Mouse (Mus musculus): ENCODE measurements around the gene Slc22a21. TPM values are rescaled to one million over a fixed set of nuclear protein-coding genes. Genes with fewer than 3 reads are reported as not detected.
"Not testable (repeated sequence)": the region's sequence is repeated elsewhere in the genome, so short reads cannot be mapped to it uniquely, and the experiment has no call there.

Gene Slc22a21
- polyA plus RNA-seq, 1 experiment from 2014 or later: 3.5 TPM

GRCm38 (mm10) chr11:53979456-53979787 is 710 bp downstream of the Slc22a21 start:
- peak; percentile 18; the same call in 1 of the 2 replicates for ATAC-seq (replicated peaks; ENCODE audit: low FRiP score)
- H3K4me3 ChIP-seq (ENCODE audit: low read depth, low read length): peak overlapping the region; percentile 55
- H3K36me3 ChIP-seq (ENCODE audit: control insufficient read depth, insufficient read depth, low read length); H3K4me1 ChIP-seq (replicated peaks; ENCODE audit: control insufficient read depth, insufficient read depth, low read length); DNase-seq (ENCODE audit: low spot score); H3K9me3 ChIP-seq (ENCODE audit: control insufficient read depth, low read length); H3K27me3 ChIP-seq (ENCODE audit: control insufficient read depth, insufficient read depth, low read length); H3K27ac ChIP-seq (ENCODE audit: low read depth, low read length): not testable (repeated sequence)
- peak overlapping the region; percentile 63 for H3K9ac ChIP-seq (ENCODE audit: low read length)
- WGBS: under 1% methylated on average over 23 of the region's 23 CpGs
- peak overlapping the region; percentile 93 for H3K4me2 ChIP-seq (ENCODE audit: low read depth, low read length, severe bottlenecking)

GRCm38 (mm10) chr11:53977672-53978071 is 2.5 kb downstream of the Slc22a21 start:
- DNase-seq (ENCODE audit: low spot score) (no peak), ATAC-seq (replicated peaks; ENCODE audit: low FRiP score) (no peak)
- H3K4me2 ChIP-seq (ENCODE audit: low read depth, low read length, severe bottlenecking): no peak overlapping the region
- H3K27ac ChIP-seq (ENCODE audit: low read depth, low read length): no peak overlapping the region
- H3K4me1 ChIP-seq (replicated peaks; ENCODE audit: control insufficient read depth, insufficient read depth, low read length): no peaks in the 10 kb centered on the region
- no peaks in the 10 kb centered on the region for H3K9me3 ChIP-seq (ENCODE audit: control insufficient read depth, low read length)
- H3K4me3 ChIP-seq (ENCODE audit: low read depth, low read length): no peak overlapping the region
- WGBS: 83% methylated on average over 3 of the region's 3 CpGs
- H3K27me3 ChIP-seq (ENCODE audit: control insufficient read depth, insufficient read depth, low read length): no peaks in the 10 kb centered on the region; the same call in 1 of the 2 replicates
- no peak overlapping the region for H3K9ac ChIP-seq (ENCODE audit: low read length)
- H3K36me3 ChIP-seq (ENCODE audit: control insufficient read depth, insufficient read depth, low read length): no peaks in the 10 kb centered on the region

- Histone ChIP-seq H3K27ac (ENCODE audit: low read depth, low read length) (no peak overlapping the region), H3K4me2 (ENCODE audit: low read depth, low read length, severe bottlenecking) (no peak overlapping the region), H3K27me3 (ENCODE audit: control insufficient read depth, insufficient read depth, low read length) (no peaks in the 10 kb centered on the region; the same call in 1 of the 2 replicates), H3K36me3 (ENCODE audit: control insufficient read depth, insufficient read depth, low read length) (no peaks in the 10 kb centered on the region), H3K9ac (ENCODE audit: low read length) (no peak overlapping the region), H3K4me1 (replicated peaks; ENCODE audit: control insufficient read depth, insufficient read depth, low read length) (no peaks in the 10 kb centered on the region), H3K4me3 (ENCODE audit: low read depth, low read length) (no peak overlapping the region), H3K9me3 (ENCODE audit: control insufficient read depth, low read length) (no peaks in the 10 kb centered on the region)
- ATAC-seq (replicated peaks; ENCODE audit: low FRiP score) (no peak), DNase-seq (ENCODE audit: low spot score) (no peak)
Measured at GRCm38 (mm10) chr11:53975559-53975958, 4.6 kb downstream of the Slc22a21 start.

GRCm38 (mm10) chr11:53958984-53959383 is 21.1 kb downstream of the Slc22a21 start:
- no peak for DNase-seq (ENCODE audit: low spot score)
- Histone ChIP-seq H3K27ac (ENCODE audit: low read depth, low read length) (no peak overlapping the region), H3K36me3 (ENCODE audit: control insufficient read depth, insufficient read depth, low read length) (no peaks in the 10 kb centered on the region), H3K27me3 (ENCODE audit: control insufficient read depth, insufficient read depth, low read length) (no peaks in the 10 kb centered on the region), H3K4me1 (replicated peaks; ENCODE audit: control insufficient read depth, insufficient read depth, low read length) (no peaks in the 10 kb centered on the region), H3K9ac (ENCODE audit: low read length) (no peak overlapping the region), H3K4me3 (ENCODE audit: low read depth, low read length) (no peak overlapping the region), H3K9me3 (ENCODE audit: control insufficient read depth, low read length) (no peaks in the 10 kb centered on the region), H3K4me2 (ENCODE audit: low read depth, low read length, severe bottlenecking) (no peak overlapping the region)
- no peak for ATAC-seq (replicated peaks; ENCODE audit: low FRiP score)
- WGBS: 50% methylated on average over 3 of the region's 3 CpGs

GRCm38 (mm10) chr11:53958176-53958575 is 22.0 kb downstream of the Slc22a21 start:
- not testable (repeated sequence) for H3K4me1 ChIP-seq (replicated peaks; ENCODE audit: control insufficient read depth, insufficient read depth, low read length); H3K9me3 ChIP-seq (ENCODE audit: control insufficient read depth, low read length); H3K27me3 ChIP-seq (ENCODE audit: control insufficient read depth, insufficient read depth, low read length); H3K27ac ChIP-seq (ENCODE audit: low read depth, low read length); H3K9ac ChIP-seq (ENCODE audit: low read length); H3K36me3 ChIP-seq (ENCODE audit: control insufficient read depth, insufficient read depth, low read length); H3K4me2 ChIP-seq (ENCODE audit: low read depth, low read length, severe bottlenecking); DNase-seq (ENCODE audit: low spot score); H3K4me3 ChIP-seq (ENCODE audit: low read depth, low read length); ATAC-seq (replicated peaks; ENCODE audit: low FRiP score)
- WGBS: 43% methylated on average over 4 of the region's 4 CpGs

- DNase-seq (ENCODE audit: low spot score) (no peak), ATAC-seq (replicated peaks; ENCODE audit: low FRiP score) (no peak)
- Histone ChIP-seq H3K4me3 (ENCODE audit: low read depth, low read length) (no peak overlapping the region), H3K36me3 (ENCODE audit: control insufficient read depth, insufficient read depth, low read length) (no peaks in the 10 kb centered on the region), H3K27me3 (ENCODE audit: control insufficient read depth, insufficient read depth, low read length) (no peaks in the 10 kb centered on the region), H3K27ac (ENCODE audit: low read depth, low read length) (no peak overlapping the region), H3K4me2 (ENCODE audit: low read depth, low read length, severe bottlenecking) (no peak overlapping the region), H3K9me3 (ENCODE audit: control insufficient read depth, low read length) (no peaks in the 10 kb centered on the region), H3K9ac (ENCODE audit: low read length) (no peak overlapping the region), H3K4me1 (replicated peaks; ENCODE audit: control insufficient read depth, insufficient read depth, low read length) (no peaks in the 10 kb centered on the region)
- WGBS: 80% methylated on average over 1 of the region's 1 CpGs
Measured at GRCm38 (mm10) chr11:53956636-53957035, 23.5 kb downstream of the Slc22a21 start.

- H3K9ac ChIP-seq (ENCODE audit: low read length): no peak overlapping the region
- no peaks in the 10 kb centered on the region for H3K36me3 ChIP-seq (ENCODE audit: control insufficient read depth, insufficient read depth, low read length)
- H3K4me2 ChIP-seq (ENCODE audit: low read depth, low read length, severe bottlenecking): no peak overlapping the region
- 95% methylated on average over 3 of the region's 3 CpGs for WGBS
- no peaks in the 10 kb centered on the region for H3K27me3 ChIP-seq (ENCODE audit: control insufficient read depth, insufficient read depth, low read length)
- no peak overlapping the region for H3K27ac ChIP-seq (ENCODE audit: low read depth, low read length)
- no peaks in the 10 kb centered on the region for H3K9me3 ChIP-seq (ENCODE audit: control insufficient read depth, low read length)
- DNase-seq (ENCODE audit: low spot score) (no peak), ATAC-seq (replicated peaks; ENCODE audit: low FRiP score) (no peak)
- H3K4me1 ChIP-seq (replicated peaks; ENCODE audit: control insufficient read depth, insufficient read depth, low read length): no peaks in the 10 kb centered on the region
- no peak overlapping the region for H3K4me3 ChIP-seq (ENCODE audit: low read depth, low read length)
Measured at GRCm38 (mm10) chr11:53954653-53955052, 25.5 kb downstream of the Slc22a21 start.

- H3K4me2 ChIP-seq (ENCODE audit: low read depth, low read length, severe bottlenecking); ATAC-seq (replicated peaks; ENCODE audit: low FRiP score); H3K27ac ChIP-seq (ENCODE audit: low read depth, low read length); H3K27me3 ChIP-seq (ENCODE audit: control insufficient read depth, insufficient read depth, low read length); DNase-seq (ENCODE audit: low spot score); H3K9me3 ChIP-seq (ENCODE audit: control insufficient read depth, low read length); H3K4me1 ChIP-seq (replicated peaks; ENCODE audit: control insufficient read depth, insufficient read depth, low read length); H3K9ac ChIP-seq (ENCODE audit: low read length); H3K36me3 ChIP-seq (ENCODE audit: control insufficient read depth, insufficient read depth, low read length); H3K4me3 ChIP-seq (ENCODE audit: low read depth, low read length): not testable (repeated sequence)
- no CpG with 5 or more reads among the region's 3 CpGs for WGBS
Measured at GRCm38 (mm10) chr11:53950133-53950532, 30.0 kb downstream of the Slc22a21 start.

GRCm38 (mm10) chr11:53931944-53932318 is 48.2 kb downstream of the Slc22a21 start:
- DNase-seq (ENCODE audit: low spot score); H3K27me3 ChIP-seq (ENCODE audit: control insufficient read depth, insufficient read depth, low read length); H3K27ac ChIP-seq (ENCODE audit: low read depth, low read length); H3K4me1 ChIP-seq (replicated peaks; ENCODE audit: control insufficient read depth, insufficient read depth, low read length); H3K4me2 ChIP-seq (ENCODE audit: low read depth, low read length, severe bottlenecking); H3K9ac ChIP-seq (ENCODE audit: low read length); H3K4me3 ChIP-seq (ENCODE audit: low read depth, low read length); H3K36me3 ChIP-seq (ENCODE audit: control insufficient read depth, insufficient read depth, low read length); ATAC-seq (replicated peaks; ENCODE audit: low FRiP score); H3K9me3 ChIP-seq (ENCODE audit: control insufficient read depth, low read length): not testable (repeated sequence)
- 85% methylated on average over 4 of the region's 4 CpGs for whole genome bisulfite sequencing
